Mouse (Mus musculus) forelimb bud, embryonic 11.5 days (tissue): ENCODE results near the gene Gbp9.
"Not testable (repeated sequence)": the region's sequence is repeated elsewhere in the genome, so short reads cannot be mapped to it uniquely, and the experiment has no call there.

Source experiments
- DNase-seq: peaks from one replicate; pipeline ENCODE4 v3.0.0-alpha.2; 2012; ENCODE audit warnings: low read depth, low spot score

The Gbp9 gene

GRCm38 (mm10) chr5:105060224-105060623, 79.1 kb downstream of the Gbp9 start:
- DNase-seq = no peak

- no peak for DNase-seq
Observed at GRCm38 (mm10) chr5:105055279-105055678, 84.1 kb downstream of the Gbp9 start.

- not testable (repeated sequence) for DNase-seq
Observed at GRCm38 (mm10) chr5:105053471-105054169, 85.7 kb downstream of the Gbp9 start.

GRCm38 (mm10) chr5:105032362-105032761, 107.0 kb downstream of the Gbp9 start:
- DNase-seq = no peak
